Mouse (Mus musculus) forebrain, postnatal 0 days (tissue): ENCODE measurements at regions not wholly inside any gene's neighbourhood (a gene's known extent, or its start where the extent isn't known, plus 50 kb on each side); places are given as distances from the start of the nearest gene placed in this dataset.

ENCODE experiments used
- ATAC-seq: fragments of 200-750 bp; cut with Nextera tagmentation; 2 replicates; pipeline ENCODE4 v1.8.0; 2017; ENCODE audit warnings: mild to moderate bottlenecking, moderate library complexity
- DNase-seq: peaks from one replicate; pipeline ENCODE4 v3.0.0-alpha.2; 2015
- H3K27ac ChIP-seq: fragments of 300-500 bp; sonication (generic); 2 replicates; pipeline ENCODE4 v1.5.1; 2014; ENCODE audit warnings: low read depth, mild to moderate bottlenecking, antibody characterized with exemption, low read length, moderate library complexity, mixed read lengths
- H3K27me3 ChIP-seq: fragments of 300-500 bp; sonication (generic); 2 replicates; pipeline ENCODE4 v1.6.1; 2014; ENCODE audit warnings: mild to moderate bottlenecking, low read length, mixed read lengths; ENCODE audit not compliant: insufficient read depth
- H3K36me3 ChIP-seq: fragments of 300-500 bp; sonication (generic); 2 replicates; pipeline ENCODE4 v1.6.1; 2014; ENCODE audit warnings: mild to moderate bottlenecking, moderate library complexity; ENCODE audit not compliant: insufficient read depth
- H3K4me1 ChIP-seq: fragments of 300-500 bp; sonication (generic); 2 replicates; pipeline ENCODE4 v1.6.1; 2014; ENCODE audit warnings: antibody characterized with exemption; ENCODE audit not compliant: insufficient read depth
- H3K4me2 ChIP-seq: fragments of 300-500 bp; sonication (generic); 2 replicates; pipeline ENCODE4 v1.6.1; 2014; ENCODE audit warnings: low read depth, mild to moderate bottlenecking, moderate library complexity
- H3K4me3 ChIP-seq: fragments of 300-500 bp; sonication (generic); 2 replicates; pipeline ENCODE4 v1.5.1; 2014; ENCODE audit warnings: low read depth, low read length, mixed read lengths
- H3K9ac ChIP-seq: fragments of 300-500 bp; sonication (generic); 2 replicates; pipeline ENCODE4 v1.6.1; 2014; ENCODE audit warnings: mild to moderate bottlenecking
- H3K9me3 ChIP-seq: fragments of 300-500 bp; sonication (generic); 2 replicates; pipeline ENCODE4 v1.6.1; 2016; ENCODE audit warnings: low read length
- CTCF ChIP-seq: sonication (generic); IDR thresholded peaks from 2 replicates; pipeline ENCODE4 v1.5.1; 2016; ENCODE audit warnings: antibody characterized with exemption, control low read depth, low read depth
- WGBS: fragments of 180-500 bp; shearing (Covaris S2); extraction: QIAGEN DNeasy Blood & Tissue Kit; methylation state at CpG from one replicate; pipeline ENCODE4 v1.1.7; 2014; 5-methylcytosine and 5-hydroxymethylcytosine counted together

GRCm38 (mm10) chr2:48636108-48636507 lies 177.8 kb upstream of the Acvr2a start:
- no peaks in the 10 kb centered on the region for H3K9me3 ChIP-seq
- H3K4me2 ChIP-seq: no peak overlapping the region
- ATAC-seq: no peak
- 77% methylated on average over 2 of the region's 2 CpGs for WGBS
- DNase-seq: no peak
- no peak overlapping the region for H3K27ac ChIP-seq
- no peaks in the 10 kb centered on the region for H3K4me1 ChIP-seq
- H3K36me3 ChIP-seq: no peaks in the 10 kb centered on the region
- H3K4me3 ChIP-seq: no peak overlapping the region
- H3K27me3 ChIP-seq: no peaks in the 10 kb centered on the region
- H3K9ac ChIP-seq: no peak overlapping the region
- TF ChIP-seq CTCF: no peak

- H3K9ac ChIP-seq: no peak overlapping the region
- no peak overlapping the region for H3K4me3 ChIP-seq
- ATAC-seq (no peak), DNase-seq (no peak)
- H3K27ac ChIP-seq: no peak overlapping the region
- no peak for TF ChIP-seq CTCF
- WGBS: 84% methylated on average over 3 of the region's 3 CpGs
- no peaks in the 10 kb centered on the region for H3K27me3 ChIP-seq
- H3K4me2 ChIP-seq: no peak overlapping the region
- no peaks in the 10 kb centered on the region for H3K36me3 ChIP-seq
- H3K4me1 ChIP-seq: no peaks in the 10 kb centered on the region
- H3K9me3 ChIP-seq: no peaks in the 10 kb centered on the region
These were observed 169.8 kb upstream of the Acvr2a start for GRCm38 (mm10) chr2:48644114-48644513.

GRCm38 (mm10) chr2:48650281-48650680 lies 163.6 kb upstream of the Acvr2a start:
- Histone ChIP-seq H3K9ac (no peak overlapping the region), H3K4me3 (no peak overlapping the region), H3K36me3 (no peaks in the 10 kb centered on the region), H3K27ac (no peak overlapping the region), H3K4me2 (no peak overlapping the region), H3K4me1 (no peaks in the 10 kb centered on the region), H3K9me3 (no peaks in the 10 kb centered on the region), H3K27me3 (no peaks in the 10 kb centered on the region)
- ATAC-seq (no peak), DNase-seq (no peak)
- TF ChIP-seq CTCF: no peak
- 54% methylated on average over 2 of the region's 2 CpGs for WGBS

- WGBS: 16% methylated on average over 1 of the region's 1 CpGs
- no peaks in the 10 kb centered on the region for H3K36me3 ChIP-seq
- no peaks in the 10 kb centered on the region for H3K9me3 ChIP-seq
- DNase-seq (no peak), ATAC-seq (no peak)
- no peaks in the 10 kb centered on the region for H3K4me1 ChIP-seq
- H3K27me3 ChIP-seq: no peaks in the 10 kb centered on the region
- H3K4me2 ChIP-seq: no peak overlapping the region
- no peak overlapping the region for H3K9ac ChIP-seq
- H3K27ac ChIP-seq: no peak overlapping the region
- no peak overlapping the region for H3K4me3 ChIP-seq
- no peak for TF ChIP-seq CTCF
These were observed 152.7 kb upstream of the Acvr2a start for GRCm38 (mm10) chr2:48661222-48661621.

GRCm38 (mm10) chr2:48665103-48665502 lies 148.8 kb upstream of the Acvr2a start:
- ATAC-seq (no peak), DNase-seq (no peak)
- no peak overlapping the region for H3K9ac ChIP-seq
- H3K9me3 ChIP-seq: no peaks in the 10 kb centered on the region
- no peak overlapping the region for H3K27ac ChIP-seq
- no peak for TF ChIP-seq CTCF
- H3K4me1 ChIP-seq: no peaks in the 10 kb centered on the region
- no peak overlapping the region for H3K4me2 ChIP-seq
- no peak overlapping the region for H3K4me3 ChIP-seq
- 71% methylated on average over 2 of the region's 2 CpGs for WGBS
- no peaks in the 10 kb centered on the region for H3K36me3 ChIP-seq
- H3K27me3 ChIP-seq: no peaks in the 10 kb centered on the region

- 84% methylated on average over 1 of the region's 1 CpGs for WGBS
- no peak for TF ChIP-seq CTCF
- no peaks in the 10 kb centered on the region for H3K36me3 ChIP-seq
- ATAC-seq: no peak
- no peaks in the 10 kb centered on the region for H3K9me3 ChIP-seq
- H3K4me2 ChIP-seq: no peak overlapping the region
- no peak overlapping the region for H3K9ac ChIP-seq
- H3K4me3 ChIP-seq: no peak overlapping the region
- no peaks in the 10 kb centered on the region for H3K27me3 ChIP-seq
- H3K4me1 ChIP-seq: no peaks in the 10 kb centered on the region
- H3K27ac ChIP-seq: no peak overlapping the region
- no peak for DNase-seq
These were observed 124.8 kb upstream of the Acvr2a start for GRCm38 (mm10) chr2:48689098-48689497.

GRCm38 (mm10) chr2:48694509-48694908 lies 119.4 kb upstream of the Acvr2a start:
- WGBS: 92% methylated on average over 3 of the region's 3 CpGs
- ATAC-seq: no peak

GRCm38 (mm10) chr2:48700886-48701285 lies 113.0 kb upstream of the Acvr2a start:
- no peak overlapping the region for H3K4me2 ChIP-seq

More at GRCm38 (mm10) chr2:48694509-48694908, 119.4 kb upstream of the Acvr2a start:
- no peaks in the 10 kb centered on the region for H3K27me3 ChIP-seq
- H3K9me3 ChIP-seq: no peaks in the 10 kb centered on the region
- H3K4me1 ChIP-seq: no peaks in the 10 kb centered on the region
- H3K36me3 ChIP-seq: no peaks in the 10 kb centered on the region
- H3K4me3 ChIP-seq: no peak overlapping the region
- H3K9ac ChIP-seq: no peak overlapping the region
- no peak overlapping the region for H3K4me2 ChIP-seq
- TF ChIP-seq CTCF: no peak
- H3K27ac ChIP-seq: no peak overlapping the region
- no peak for DNase-seq

More at GRCm38 (mm10) chr2:48700886-48701285, 113.0 kb upstream of the Acvr2a start:
- Histone ChIP-seq H3K9ac (no peak overlapping the region), H3K27ac (no peak overlapping the region), H3K9me3 (no peaks in the 10 kb centered on the region), H3K4me1 (no peaks in the 10 kb centered on the region), H3K36me3 (no peaks in the 10 kb centered on the region), H3K27me3 (no peaks in the 10 kb centered on the region), H3K4me3 (no peak overlapping the region)
- DNase-seq: no peak
- 37% methylated on average over 2 of the region's 2 CpGs for WGBS
- TF ChIP-seq CTCF: no peak
- no peak for ATAC-seq
